Mouse (Mus musculus) ZHBTc4 (cell line): ENCODE results near the gene Tpgs1.

Experiments used
- DNase-seq: peaks from one replicate; pipeline ENCODE4 v3.0.0-alpha.2; 2011; ENCODE audit warnings: low read depth, low spot score

Gene Tpgs1

GRCm38 (mm10) chr10:79668771-79669575 is at the start of gene Tpgs1:
TSS of gene Tpgs1 (plus strand) at chr10:79669369.
- DNase-seq, result peak; percentile 94

GRCm38 (mm10) chr10:79623950-79624349 is 45.2 kb upstream of the Tpgs1 start:
- no peak for DNase-seq

GRCm38 (mm10) chr10:79625398-79625797 is 43.8 kb upstream of the Tpgs1 start:
- no peak for DNase-seq

GRCm38 (mm10) chr10:79626156-79626555 is 43.0 kb upstream of the Tpgs1 start:
- no peak for DNase-seq

GRCm38 (mm10) chr10:79628377-79628776 is 40.8 kb upstream of the Tpgs1 start:
- DNase-seq, result no peak

- no peak for DNase-seq
Measured at GRCm38 (mm10) chr10:79631432-79631831, 37.7 kb upstream of the Tpgs1 start.

GRCm38 (mm10) chr10:79633006-79633777 is 36.0 kb upstream of the Tpgs1 start:
- no peak for DNase-seq

GRCm38 (mm10) chr10:79636287-79636686 is 32.9 kb upstream of the Tpgs1 start:
- no peak for DNase-seq

- DNase-seq, result peak; percentile 84
Measured at GRCm38 (mm10) chr10:79637128-79638110, 31.8 kb upstream of the Tpgs1 start, which contains the start of gene Shc2. TSS of gene Shc2 (minus strand) at chr10:79637918.

- DNase-seq, result peak; percentile 93
Measured at GRCm38 (mm10) chr10:79638486-79639204, 30.5 kb upstream of the Tpgs1 start.

- DNase-seq, result no peak
Measured at GRCm38 (mm10) chr10:79645711-79646110, 23.5 kb upstream of the Tpgs1 start, which contains the start of gene Odf3l2. TSS of gene Odf3l2 (minus strand) at chr10:79645738.

- peak; percentile 85 for DNase-seq
Measured at GRCm38 (mm10) chr10:79649070-79649751, 20.0 kb upstream of the Tpgs1 start.

GRCm38 (mm10) chr10:79652789-79653188 is 16.4 kb upstream of the Tpgs1 start:
- DNase-seq, result no peak

- no peak for DNase-seq
Measured at GRCm38 (mm10) chr10:79654946-79655395, 14.2 kb upstream of the Tpgs1 start.

GRCm38 (mm10) chr10:79658829-79659228 is 10.3 kb upstream of the Tpgs1 start:
- peak; percentile 71 for DNase-seq

GRCm38 (mm10) chr10:79660298-79660697 is 8.9 kb upstream of the Tpgs1 start:
- DNase-seq, result no peak

GRCm38 (mm10) chr10:79661861-79662260 is 7.3 kb upstream of the Tpgs1 start:
- DNase-seq, result peak; percentile 75

- DNase-seq, result peak; percentile 94
Measured at GRCm38 (mm10) chr10:79664131-79664665, 5.0 kb upstream of the Tpgs1 start, which contains the start of gene Madcam1. TSS of gene Madcam1 (plus strand) at chr10:79664559.

- DNase-seq, result no peak
Measured at GRCm38 (mm10) chr10:79665051-79665450, 4.1 kb upstream of the Tpgs1 start.

GRCm38 (mm10) chr10:79666493-79666892 is 2.7 kb upstream of the Tpgs1 start:
- no peak for DNase-seq
